Mouse (Mus musculus): ENCODE measurements around the gene Stub1. TPM values are rescaled to one million over a fixed set of nuclear protein-coding genes. Genes with fewer than 3 reads are reported as not detected.

Gene Stub1
- polyA plus RNA-seq, 1 experiment from 2014 or later: 298 TPM

DNA sequence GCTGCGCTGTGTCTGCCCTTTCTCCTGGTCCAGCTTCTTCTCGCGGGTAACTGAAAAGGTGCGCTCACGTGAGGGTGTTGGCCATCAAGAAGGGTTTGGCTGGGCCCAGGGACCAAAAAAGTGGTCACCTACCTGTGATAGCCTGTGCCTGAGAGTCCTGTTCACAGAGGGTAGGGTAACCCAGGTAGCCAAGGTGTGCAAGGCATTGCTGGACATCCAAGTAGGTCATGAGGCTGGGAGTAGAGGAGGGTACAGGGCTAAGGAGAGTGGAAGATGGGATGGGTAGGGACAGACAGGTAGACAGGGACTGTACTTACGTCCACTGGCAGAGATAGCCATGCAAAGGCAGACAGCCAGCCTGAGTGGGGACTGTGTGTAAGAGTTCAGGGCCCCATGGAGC is 7.3 kb upstream of the Stub1 start:
- peaks cover 20 to 39% of the 10 kb centered on the region in 2 experiments for H3K4me1 ChIP-seq (ENCODE audit: control insufficient read depth in 2 of 2, insufficient read depth in 2 of 2, low read length in 2 of 2)
- no peak overlapping the region for H3K27ac ChIP-seq (replicated peaks in 1 of 2; ENCODE audit: control insufficient read depth in 1 of 2, insufficient read depth in 1 of 2, low read depth in 2 of 2, low read length in 2 of 2)
- no peak overlapping the region for H3K4me2 ChIP-seq (ENCODE audit: low read length)
- H3K27me3 ChIP-seq (ENCODE audit: control insufficient read depth, insufficient read depth, low read length): no peaks in the 10 kb centered on the region
- H3K4me3 ChIP-seq (ENCODE audit: control insufficient read depth in 1 of 2, insufficient read depth in 1 of 2, low read depth in 1 of 2, low read length in 2 of 2): no peak overlapping the region
- 96% methylated on average over 6 of the region's 6 CpGs for WGBS
- no peaks in the 10 kb centered on the region for H3K9me3 ChIP-seq (ENCODE audit: control insufficient read depth, low read length)
- no peak overlapping the region for H3K9ac ChIP-seq (ENCODE audit: low read length)
- ATAC-seq (ENCODE audit: insufficient number of reproducible peaks, insufficient read depth, low FRiP score, low read depth): no peak
- peaks cover 64% of the 10 kb centered on the region for H3K36me3 ChIP-seq (ENCODE audit: control insufficient read depth, insufficient read depth, low read length)

DNA sequence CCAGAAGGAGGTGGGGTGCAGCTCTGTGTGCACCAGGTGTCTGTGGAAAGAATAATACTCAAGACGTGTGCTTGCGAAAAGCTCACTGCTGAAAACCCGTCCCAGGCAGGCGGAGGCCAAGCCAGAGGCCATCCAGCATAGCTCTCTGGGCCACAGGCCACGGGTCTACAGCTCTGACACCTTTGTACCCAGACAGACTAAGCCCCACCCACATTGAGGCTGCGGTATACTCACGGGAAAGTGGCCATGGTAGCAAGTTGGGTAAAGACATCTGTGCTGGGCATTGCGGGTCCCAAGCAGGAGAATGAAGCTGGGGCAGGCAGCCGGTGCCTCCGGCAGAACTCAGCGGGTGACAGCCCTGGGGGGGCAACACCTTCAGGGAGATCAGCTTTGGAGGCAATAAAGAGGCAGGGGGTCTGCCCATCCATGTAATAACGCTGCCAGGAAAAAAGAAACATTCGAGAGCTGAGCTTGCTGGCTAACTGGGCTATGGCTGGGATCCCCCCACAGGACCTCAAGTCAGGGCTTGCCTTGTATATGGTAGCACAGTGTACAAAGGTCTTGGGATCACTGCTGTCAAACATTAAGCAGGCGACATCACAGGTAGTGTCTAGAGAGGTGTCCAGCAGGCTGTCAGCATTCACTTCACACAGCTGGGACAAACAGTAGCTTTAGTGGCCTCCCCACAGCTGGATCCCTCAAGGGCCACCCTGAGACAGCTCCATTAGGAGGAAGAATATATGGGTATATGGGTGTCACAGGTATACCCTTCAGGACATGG is 6.4 kb upstream of the Stub1 start:
- Histone ChIP-seq H3K9ac (ENCODE audit: low read length) (no peak overlapping the region), H3K27me3 (ENCODE audit: control insufficient read depth, insufficient read depth, low read length) (no peaks in the 10 kb centered on the region), H3K36me3 (ENCODE audit: control insufficient read depth, insufficient read depth, low read length) (peaks cover 71% of the 10 kb centered on the region), H3K4me2 (ENCODE audit: low read length) (no peak overlapping the region), H3K4me3 (ENCODE audit: control insufficient read depth in 1 of 2, insufficient read depth in 1 of 2, low read depth in 1 of 2, low read length in 2 of 2) (no peak overlapping the region), H3K9me3 (ENCODE audit: control insufficient read depth, low read length) (no peaks in the 10 kb centered on the region), H3K27ac (replicated peaks in 1 of 2; ENCODE audit: control insufficient read depth in 1 of 2, insufficient read depth in 1 of 2, low read depth in 2 of 2, low read length in 2 of 2) (no peak overlapping the region), H3K4me1 (ENCODE audit: control insufficient read depth in 2 of 2, insufficient read depth in 2 of 2, low read length in 2 of 2) (peaks cover 24 to 45% of the 10 kb centered on the region in 2 experiments)
- 85% methylated on average over 14 of the region's 14 CpGs for WGBS
- ATAC-seq (ENCODE audit: insufficient number of reproducible peaks, insufficient read depth, low FRiP score, low read depth): no peak

DNA sequence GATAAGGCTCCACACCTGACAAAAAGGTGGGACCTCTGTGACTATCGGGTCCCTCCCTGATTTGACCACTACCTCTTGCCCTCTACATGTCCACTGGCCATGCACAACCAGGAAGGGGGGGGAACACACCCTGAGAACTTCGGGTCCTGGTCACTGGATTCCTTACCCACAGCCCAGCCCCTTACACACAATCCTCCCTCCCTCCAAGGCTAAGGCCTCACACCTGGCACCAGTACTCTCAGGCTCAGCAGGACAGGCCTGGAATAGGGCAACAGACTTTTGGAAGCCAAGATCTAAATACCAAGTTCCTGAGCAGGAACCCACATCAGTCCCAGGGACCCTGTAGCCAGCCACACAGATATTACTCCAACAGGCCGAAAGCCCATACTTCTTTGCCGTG is 5.7 kb upstream of the Stub1 start:
- no peak overlapping the region for H3K4me2 ChIP-seq (ENCODE audit: low read length)
- H3K36me3 ChIP-seq (ENCODE audit: control insufficient read depth, insufficient read depth, low read length): peaks cover 74% of the 10 kb centered on the region
- ATAC-seq (ENCODE audit: insufficient number of reproducible peaks, insufficient read depth, low FRiP score, low read depth): no peak
- no peak overlapping the region for H3K27ac ChIP-seq (replicated peaks in 1 of 2; ENCODE audit: control insufficient read depth in 1 of 2, insufficient read depth in 1 of 2, low read depth in 2 of 2, low read length in 2 of 2)
- peaks cover 26 to 50% of the 10 kb centered on the region in 2 experiments for H3K4me1 ChIP-seq (ENCODE audit: control insufficient read depth in 2 of 2, insufficient read depth in 2 of 2, low read length in 2 of 2)
- H3K27me3 ChIP-seq (ENCODE audit: control insufficient read depth, insufficient read depth, low read length): no peaks in the 10 kb centered on the region
- no peaks in the 10 kb centered on the region for H3K9me3 ChIP-seq (ENCODE audit: control insufficient read depth, low read length)
- WGBS: 87% methylated on average over 4 of the region's 4 CpGs
- H3K4me3 ChIP-seq (ENCODE audit: control insufficient read depth in 1 of 2, insufficient read depth in 1 of 2, low read depth in 1 of 2, low read length in 2 of 2): no peak overlapping the region
- H3K9ac ChIP-seq (ENCODE audit: low read length): no peak overlapping the region

DNA sequence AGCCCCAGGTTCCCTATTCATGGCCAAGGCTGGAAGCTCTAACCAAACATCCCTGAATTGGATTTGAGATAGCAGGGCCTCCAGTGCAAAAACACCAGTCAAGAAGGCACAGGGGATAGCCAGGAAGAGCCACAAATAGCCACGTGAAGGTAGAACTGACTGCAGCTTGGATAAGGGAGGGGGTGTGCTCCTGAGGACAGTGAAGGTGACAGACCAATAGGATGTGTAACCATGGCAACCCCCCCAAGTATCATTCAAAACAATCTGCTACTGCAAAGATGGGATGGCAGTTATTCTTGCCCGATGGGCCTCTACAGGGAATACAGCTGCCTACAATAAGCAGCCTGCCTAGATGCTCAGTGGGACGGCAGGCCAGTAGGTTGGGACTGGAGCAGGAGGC is 4.3 kb upstream of the Stub1 start:
- Histone ChIP-seq H3K4me1 (ENCODE audit: control insufficient read depth in 2 of 2, insufficient read depth in 2 of 2, low read length in 2 of 2) (peaks cover 21 to 40% of the 10 kb centered on the region in 2 experiments; a peak in 3 of 4 replicates), H3K27me3 (ENCODE audit: control insufficient read depth, insufficient read depth, low read length) (no peaks in the 10 kb centered on the region), H3K4me3 (ENCODE audit: control insufficient read depth in 1 of 2, insufficient read depth in 1 of 2, low read depth in 1 of 2, low read length in 2 of 2) (no peak overlapping the region), H3K36me3 (ENCODE audit: control insufficient read depth, insufficient read depth, low read length) (peaks cover 72% of the 10 kb centered on the region), H3K9ac (ENCODE audit: low read length) (peak overlapping the region; percentile 74), H3K9me3 (ENCODE audit: control insufficient read depth, low read length) (no peaks in the 10 kb centered on the region), H3K4me2 (ENCODE audit: low read length) (peak overlapping the region; percentile 90), H3K27ac (replicated peaks in 1 of 2; ENCODE audit: control insufficient read depth in 1 of 2, insufficient read depth in 1 of 2, low read depth in 2 of 2, low read length in 2 of 2) (peak overlapping the region in 1 of 2 experiments; percentile 77; a peak in 2 of 4 replicates)
- ATAC-seq (ENCODE audit: insufficient number of reproducible peaks, insufficient read depth, low FRiP score, low read depth): no peak
- WGBS: 25% methylated on average over 3 of the region's 3 CpGs

- 1% methylated on average over 29 of the region's 29 CpGs for WGBS
- Histone ChIP-seq H3K27ac (replicated peaks in 1 of 2; ENCODE audit: control insufficient read depth in 1 of 2, insufficient read depth in 1 of 2, low read depth in 2 of 2, low read length in 2 of 2) (peak within 1 kb of the TSS; percentile 9 to 77; a peak in 2 of 4 replicates), H3K27me3 (ENCODE audit: control insufficient read depth, insufficient read depth, low read length) (no peaks in the 10 kb centered on the region), H3K36me3 (ENCODE audit: control insufficient read depth, insufficient read depth, low read length) (peaks cover 67% of the 10 kb centered on the region), H3K4me1 (ENCODE audit: control insufficient read depth in 2 of 2, insufficient read depth in 2 of 2, low read length in 2 of 2) (peaks cover 21 to 41% of the 10 kb centered on the region in 2 experiments; a peak in 3 of 4 replicates), H3K9me3 (ENCODE audit: control insufficient read depth, low read length) (no peaks in the 10 kb centered on the region), H3K9ac (ENCODE audit: low read length) (peak within 1 kb of the TSS; percentile 74), H3K4me2 (ENCODE audit: low read length) (peak within 1 kb of the TSS; percentile 90), H3K4me3 (ENCODE audit: control insufficient read depth in 1 of 2, insufficient read depth in 1 of 2, low read depth in 1 of 2, low read length in 2 of 2) (peak within 1 kb of the TSS; percentile 30 to 42)
- peak; percentile 8; the same call in 1 of the 2 replicates for ATAC-seq (ENCODE audit: insufficient number of reproducible peaks, insufficient read depth, low FRiP score, low read depth)
Measured at GRCm38 (mm10) chr17:25837076-25837410, 3.8 kb upstream of the Stub1 start, which contains the start of gene Rhbdl1. Gene Rhbdl1, minus strand, starts transcription at chr17:25837295.

DNA sequence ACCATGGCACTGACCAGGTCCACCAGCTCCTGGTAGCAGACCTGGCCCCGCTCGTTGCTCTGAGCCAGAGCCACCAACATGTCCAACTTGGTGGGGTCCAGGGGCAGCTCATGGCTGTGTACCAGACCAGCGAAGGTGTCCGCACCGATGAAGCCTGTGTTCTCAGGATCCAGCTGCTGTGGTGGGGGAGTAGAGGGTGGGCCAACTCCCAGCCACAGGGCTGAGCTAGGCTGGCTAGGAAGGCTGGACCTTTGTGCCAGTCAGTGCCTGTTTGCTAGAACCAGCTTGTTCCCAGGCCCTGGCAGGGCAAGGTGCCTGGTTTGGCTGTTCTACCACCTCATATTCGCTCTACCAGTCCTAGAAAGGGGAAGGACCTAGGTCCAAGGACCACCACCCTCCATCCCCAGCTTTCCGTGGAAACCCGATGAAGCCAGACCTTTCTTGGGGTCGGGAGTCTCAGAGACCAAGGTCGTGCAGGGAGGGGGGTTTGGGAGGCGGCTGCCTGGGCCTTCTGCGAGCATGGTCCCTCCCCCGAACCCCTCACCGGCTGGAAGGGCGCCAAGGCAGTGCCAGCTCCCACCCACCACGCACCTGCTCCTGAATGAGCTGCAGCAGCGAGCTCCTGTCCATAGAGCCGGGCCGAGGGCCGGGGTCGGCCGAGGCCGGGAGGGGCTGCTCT is 3.3 kb upstream of the Stub1 start:
- Histone ChIP-seq H3K4me1 (ENCODE audit: control insufficient read depth in 2 of 2, insufficient read depth in 2 of 2, low read length in 2 of 2) (peaks cover 25 to 46% of the 10 kb centered on the region in 2 experiments; a peak in 3 of 4 replicates), H3K36me3 (ENCODE audit: control insufficient read depth, insufficient read depth, low read length) (peaks cover 65% of the 10 kb centered on the region), H3K4me2 (ENCODE audit: low read length) (peak overlapping the region; percentile 90), H3K27me3 (ENCODE audit: control insufficient read depth, insufficient read depth, low read length) (no peaks in the 10 kb centered on the region), H3K9me3 (ENCODE audit: control insufficient read depth, low read length) (no peaks in the 10 kb centered on the region), H3K27ac (replicated peaks in 1 of 2; ENCODE audit: control insufficient read depth in 1 of 2, insufficient read depth in 1 of 2, low read depth in 2 of 2, low read length in 2 of 2) (peak overlapping the region in 1 of 2 experiments; percentile 77; a peak in 2 of 4 replicates), H3K9ac (ENCODE audit: low read length) (peak overlapping the region; percentile 74), H3K4me3 (ENCODE audit: control insufficient read depth in 1 of 2, insufficient read depth in 1 of 2, low read depth in 1 of 2, low read length in 2 of 2) (peak overlapping the region; percentile 30 to 42)
- WGBS: 21% methylated on average over 23 of the region's 23 CpGs
- no peak for ATAC-seq (ENCODE audit: insufficient number of reproducible peaks, insufficient read depth, low FRiP score, low read depth)

DNA sequence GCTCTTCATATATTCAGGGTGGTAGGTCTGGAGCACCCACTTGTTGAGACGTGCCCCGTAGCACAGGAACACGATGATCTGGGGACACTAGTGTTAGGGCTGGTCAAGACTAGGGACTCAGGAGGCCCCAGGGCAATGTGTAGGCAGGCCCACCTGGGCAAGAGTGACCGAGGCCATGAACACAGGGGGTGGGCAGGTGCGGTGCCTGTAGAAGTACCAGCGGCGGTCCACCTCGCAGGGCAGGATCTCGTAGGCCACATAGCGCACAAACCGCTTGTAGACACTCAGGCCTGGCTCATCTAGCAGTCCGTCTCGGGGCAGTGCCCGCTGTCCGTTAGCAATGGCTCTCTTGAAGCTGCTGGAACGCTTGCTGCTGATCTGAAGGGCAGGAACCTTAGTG is 2.6 kb upstream of the Stub1 start:
- H3K9ac ChIP-seq (ENCODE audit: low read length): no peak overlapping the region
- peaks cover 28 to 53% of the 10 kb centered on the region in 2 experiments; a peak in 3 of 4 replicates for H3K4me1 ChIP-seq (ENCODE audit: control insufficient read depth in 2 of 2, insufficient read depth in 2 of 2, low read length in 2 of 2)
- peak overlapping the region; percentile 90 for H3K4me2 ChIP-seq (ENCODE audit: low read length)
- H3K36me3 ChIP-seq (ENCODE audit: control insufficient read depth, insufficient read depth, low read length): peaks cover 65% of the 10 kb centered on the region
- H3K9me3 ChIP-seq (ENCODE audit: control insufficient read depth, low read length): no peaks in the 10 kb centered on the region
- ATAC-seq (ENCODE audit: insufficient number of reproducible peaks, insufficient read depth, low FRiP score, low read depth): no peak
- H3K27me3 ChIP-seq (ENCODE audit: control insufficient read depth, insufficient read depth, low read length): no peaks in the 10 kb centered on the region
- WGBS: 91% methylated on average over 16 of the region's 16 CpGs
- H3K4me3 ChIP-seq (ENCODE audit: control insufficient read depth in 1 of 2, insufficient read depth in 1 of 2, low read depth in 1 of 2, low read length in 2 of 2): no peak overlapping the region
- no peak overlapping the region; a peak in 1 of 4 replicates for H3K27ac ChIP-seq (replicated peaks in 1 of 2; ENCODE audit: control insufficient read depth in 1 of 2, insufficient read depth in 1 of 2, low read depth in 2 of 2, low read length in 2 of 2)

Data from heart, embryonic 14.5 days (tissue).